Mouse (Mus musculus) MEL (cell line): ENCODE results near the gene Hacd2. TPM values are rescaled to one million over a fixed set of nuclear protein-coding genes. Genes with fewer than 3 reads are reported as not detected.

Experiments used
- DNase-seq: peaks from one replicate; pipeline ENCODE4 v3.0.0; 2011; ENCODE audit warnings: low read depth, low spot score
- H3K27ac ChIP-seq: 2 replicates; pipeline ENCODE4 v1.5.1; 2012; ENCODE audit warnings: low read depth, mild to moderate bottlenecking, control low read depth, low read length, moderate library complexity; ENCODE audit not compliant: control insufficient read depth
- H3K27me3 ChIP-seq, 2 experiments: fragments of 150-350 bp in 1 of 2; sonication (generic) in 1 of 2; 2 replicates each; pipeline ENCODE4 v1.6.1; 2012; ENCODE audit warnings: low read length in 2 of 2, mild to moderate bottlenecking in 2 of 2, improper control_type of control experiment in 1 of 2, moderate library complexity in 1 of 2; ENCODE audit not compliant: insufficient read depth in 2 of 2, control insufficient read depth in 1 of 2
- H3K36me3 ChIP-seq, 2 experiments: 2 replicates each; pipeline ENCODE4 v1.6.1; 2012 to 2014; ENCODE audit warnings: low read length in 2 of 2, improper control_type of control experiment in 1 of 2, inconsistent platforms in 1 of 2, mild to moderate bottlenecking in 1 of 2; ENCODE audit not compliant: insufficient read depth in 2 of 2, control insufficient read depth in 1 of 2
- H3K4me1 ChIP-seq, 2 experiments: fragments of 150-350 bp in 1 of 2; sonication (generic) in 1 of 2; 2 replicates each; pipeline ENCODE4 v1.6.1; 2012; ENCODE audit warnings: low read length in 2 of 2, improper control_type of control experiment in 1 of 2, mild to moderate bottlenecking in 1 of 2; ENCODE audit not compliant: insufficient read depth in 2 of 2, control insufficient read depth in 1 of 2
- H3K4me3 ChIP-seq, 2 experiments: fragments of 150-350 bp in 1 of 2; sonication (generic) in 1 of 2; 2 replicates each; pipeline ENCODE4 v1.5.1; 2012; ENCODE audit warnings: low read depth in 2 of 2, low read length in 2 of 2, mild to moderate bottlenecking in 2 of 2, moderate library complexity in 2 of 2, control low read depth in 1 of 2, improper control_type of control experiment in 1 of 2; ENCODE audit not compliant: control insufficient read depth in 1 of 2, insufficient read depth in 1 of 2
- H3K79me2 ChIP-seq: 2 replicates; pipeline ENCODE4 v1.6.1; 2012; ENCODE audit warnings: mild to moderate bottlenecking, low read length, moderate library complexity; ENCODE audit not compliant: control insufficient read depth, poor library complexity, insufficient read depth
- H3K9ac ChIP-seq: 2 replicates; pipeline ENCODE4 v1.6.1; 2012; ENCODE audit warnings: low read depth, mild to moderate bottlenecking, control low read depth, low read length, moderate library complexity; ENCODE audit not compliant: control insufficient read depth, poor library complexity, severe bottlenecking
- H3K9me3 ChIP-seq: fragments of 150-350 bp; sonication (generic); replicated peaks from 2 replicates; pipeline ENCODE4 v1.6.1; 2012; ENCODE audit warnings: mild to moderate bottlenecking, low read length, improper control_type of control experiment, moderate library complexity; ENCODE audit not compliant: insufficient read depth
- E2F4 ChIP-seq: IDR thresholded peaks from 2 replicates; pipeline ENCODE4 v1.6.1; 2011; ENCODE audit warnings: low read depth, low read length, improper control_type of control experiment, borderline replicate concordance
- EP300 ChIP-seq, 2 experiments: IDR thresholded peaks; 2 replicates each; pipeline ENCODE4 v1.6.1; 2011; ENCODE audit warnings: improper control_type of control experiment in 2 of 2, low read length in 2 of 2, low read depth in 1 of 2, mild to moderate bottlenecking in 1 of 2
- ETS1 ChIP-seq: IDR thresholded peaks from 2 replicates; pipeline ENCODE4 v1.6.1; 2012; ENCODE audit warnings: low read depth, mild to moderate bottlenecking, inconsistent platforms, low read length, improper control_type of control experiment, moderate library complexity
- GATA1 ChIP-seq: IDR thresholded peaks from 2 replicates; pipeline ENCODE4 v1.6.1; 2011; ENCODE audit warnings: low read depth, low read length, improper control_type of control experiment
- HCFC1 ChIP-seq: IDR thresholded peaks from 2 replicates; pipeline ENCODE4 v1.6.1; 2012; ENCODE audit warnings: low read depth, mild to moderate bottlenecking, inconsistent platforms, low read length, improper control_type of control experiment, moderate library complexity
- MAX ChIP-seq: IDR thresholded peaks from 2 replicates; pipeline ENCODE4 v1.6.1; 2011; ENCODE audit warnings: low read length, improper control_type of control experiment
- MAZ ChIP-seq: IDR thresholded peaks from 2 replicates; pipeline ENCODE4 v1.6.1; 2012; ENCODE audit warnings: low read depth, mild to moderate bottlenecking, inconsistent platforms, low read length, improper control_type of control experiment
- MEF2A ChIP-seq: IDR thresholded peaks from 2 replicates; pipeline ENCODE4 v1.6.1; 2014; ENCODE audit warnings: low read depth, mild to moderate bottlenecking, inconsistent platforms, low read length, improper control_type of control experiment; ENCODE audit not compliant: poor library complexity, insufficient replicate concordance, severe bottlenecking; ENCODE audit errors: extremely low read depth
- MXI1 ChIP-seq: IDR thresholded peaks from 2 replicates; pipeline ENCODE4 v1.6.1; 2011; ENCODE audit warnings: mild to moderate bottlenecking, low read depth, low read length, improper control_type of control experiment
- MYB ChIP-seq: IDR thresholded peaks from 2 replicates; pipeline ENCODE4 v1.6.1; 2011; ENCODE audit warnings: mild to moderate bottlenecking, low read depth, low read length, improper control_type of control experiment
- MYC ChIP-seq: IDR thresholded peaks from 2 replicates; pipeline ENCODE4 v1.6.1; 2011; ENCODE audit warnings: low read depth, mild to moderate bottlenecking, low read length, improper control_type of control experiment, moderate library complexity
- RAD21 ChIP-seq: IDR thresholded peaks from 2 replicates; pipeline ENCODE4 v1.6.1; 2011; ENCODE audit warnings: mild to moderate bottlenecking, low read depth, low read length, improper control_type of control experiment
- RCOR1 ChIP-seq: IDR thresholded peaks from 2 replicates; pipeline ENCODE4 v1.6.1; 2012; ENCODE audit warnings: low read depth, mild to moderate bottlenecking, inconsistent platforms, low read length, improper control_type of control experiment
- SIN3A ChIP-seq: IDR thresholded peaks from 2 replicates; pipeline ENCODE4 v1.6.1; 2012; ENCODE audit warnings: low read length, improper control_type of control experiment, inconsistent platforms
- SMC3 ChIP-seq: IDR thresholded peaks from 2 replicates; pipeline ENCODE4 v1.6.1; 2011; ENCODE audit warnings: low read depth, low read length, improper control_type of control experiment
- TAL1 ChIP-seq: IDR thresholded peaks from 2 replicates; pipeline ENCODE4 v1.6.1; 2012; ENCODE audit warnings: mild to moderate bottlenecking, inconsistent platforms, low read length, moderate library complexity, mixed read lengths
- TBP ChIP-seq: IDR thresholded peaks from 2 replicates; pipeline ENCODE4 v1.8.0; 2011; ENCODE audit warnings: low read depth, low read length, improper control_type of control experiment
- USF1 ChIP-seq: IDR thresholded peaks from 2 replicates; pipeline ENCODE4 v1.6.1; 2014; ENCODE audit warnings: low read depth, mild to moderate bottlenecking, inconsistent platforms, low read length, improper control_type of control experiment, moderate library complexity
- USF2 ChIP-seq, 2 experiments: IDR thresholded peaks; 2 replicates each; pipeline ENCODE4 v1.6.1; 2011 to 2012; ENCODE audit warnings: improper control_type of control experiment in 2 of 2, low read length in 2 of 2, borderline replicate concordance in 1 of 2, inconsistent platforms in 1 of 2, low read depth in 1 of 2, mild to moderate bottlenecking in 1 of 2; ENCODE audit not compliant: insufficient read depth in 1 of 2
- ZKSCAN1 ChIP-seq: IDR thresholded peaks from 2 replicates; pipeline ENCODE4 v1.6.1; 2012; ENCODE audit warnings: low read depth, mild to moderate bottlenecking, inconsistent platforms, low read length, improper control_type of control experiment, moderate library complexity
- polyA plus RNA-seq, 2 experiments: library from polyadenylated mRNA; stranded (reverse) in 1 of 2; unstranded in 1 of 2; fragments of >175 nt in 1 of 2; fragments of >200 nt in 1 of 2; gene quantifications; 2 replicates each; pipeline versions ENCODE4 v1.2.1 to v1.2.4; 2012; ENCODE audit warnings: low replicate concordance in 2 of 2, low read depth in 1 of 2; ENCODE audit not compliant: insufficient read length in 2 of 2, insufficient read depth in 1 of 2, missing spikeins in 1 of 2
- total RNA-seq: library from RNA; depleted of rRNA; stranded (reverse); fragments of 300-350 nt; gene quantifications from 2 replicates; pipeline ENCODE4 v1.2.3, GENCODE M21; 2012

Hacd2 gene
- total and polyA plus RNA-seq, 3 experiments, result 16.9 to 40.3 TPM; not detected in 1

GRCm38 (mm10) chr16:35040154-35040553 is 17.9 kb downstream of the Hacd2 start:
- no peak overlapping the region for H3K9ac ChIP-seq
- no peaks in the 10 kb centered on the region for H3K79me2 ChIP-seq
- TF ChIP-seq SMC3, result no peak
- no peak for TF ChIP-seq RCOR1
- TF ChIP-seq ETS1, result no peak
- H3K4me1 ChIP-seq, result no peaks in the 10 kb centered on the region
- no peak overlapping the region for H3K4me3 ChIP-seq
- H3K9me3 ChIP-seq, result no peaks in the 10 kb centered on the region
- DNase-seq, result no peak
- peaks cover 0 to 2% of the 10 kb centered on the region in 2 experiments; a peak in 1 of 4 replicates for H3K36me3 ChIP-seq
- no peaks in the 10 kb centered on the region for H3K27me3 ChIP-seq
- H3K27ac ChIP-seq, result no peak overlapping the region

- H3K27me3 ChIP-seq, result no peaks in the 10 kb centered on the region
- H3K79me2 ChIP-seq, result no peaks in the 10 kb centered on the region
- no peak overlapping the region for H3K9ac ChIP-seq
- no peak for DNase-seq
- no peaks in the 10 kb centered on the region for H3K4me1 ChIP-seq
- no peak overlapping the region for H3K4me3 ChIP-seq
- H3K27ac ChIP-seq, result no peak overlapping the region
- no peaks in the 10 kb centered on the region for H3K9me3 ChIP-seq
- H3K36me3 ChIP-seq, result peaks cover 0 to 2% of the 10 kb centered on the region in 2 experiments; a peak in 1 of 4 replicates
- TF ChIP-seq MYB, result no peak
- no peak for TF ChIP-seq MAZ
- no peak for TF ChIP-seq USF1
- no peak for TF ChIP-seq E2F4
- TF ChIP-seq SIN3A, result no peak
- no peak for TF ChIP-seq EP300 (IDR thresholded peaks at IDR 0.05; ENCODE audit: low read depth in 1 of 2, low read length in 2 of 2)
- TF ChIP-seq HCFC1, result no peak
- no peak for TF ChIP-seq MEF2A
- no peak for TF ChIP-seq TAL1
- TF ChIP-seq RAD21, result no peak
- TF ChIP-seq, all 39 proteins: peak for 0
Observed at GRCm38 (mm10) chr16:35041001-35041400, 18.8 kb downstream of the Hacd2 start.

DNA sequence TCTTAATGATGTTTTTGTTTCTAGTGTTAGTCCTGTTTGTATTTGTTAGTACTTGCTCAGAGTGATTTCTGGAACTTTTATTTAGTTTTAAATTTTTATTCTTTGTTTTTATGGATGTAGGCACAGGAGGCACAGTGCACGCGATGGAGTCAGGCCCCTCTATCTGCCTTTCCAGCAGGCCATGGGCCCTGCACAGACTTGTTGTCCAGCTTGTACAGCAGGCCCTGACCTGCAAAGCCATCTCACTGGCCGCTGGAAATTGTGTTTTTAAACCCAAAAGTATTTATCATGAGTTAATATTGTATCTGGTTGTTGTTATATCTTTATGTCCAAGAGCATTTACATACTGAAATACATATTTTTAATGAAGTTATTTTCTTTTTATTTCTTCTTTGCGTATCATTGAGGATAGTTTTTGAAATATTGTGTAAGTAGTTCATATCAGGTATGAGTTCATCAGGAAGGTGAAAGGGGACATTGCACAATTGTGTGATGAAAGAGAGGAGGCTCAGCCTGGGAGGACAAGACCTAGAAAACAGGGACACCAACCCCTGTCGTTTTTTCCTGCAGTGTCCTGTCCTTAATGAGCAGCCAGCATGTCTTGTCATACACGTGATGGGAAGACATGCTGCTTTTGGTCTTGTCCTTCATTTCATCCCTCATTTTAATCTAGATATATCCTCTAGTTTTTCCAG is 24.0 kb downstream of the Hacd2 start:
- no peak overlapping the region for H3K4me3 ChIP-seq
- H3K9ac ChIP-seq, result no peak overlapping the region
- DNase-seq, result no peak
- H3K27me3 ChIP-seq, result no peaks in the 10 kb centered on the region
- no peaks in the 10 kb centered on the region for H3K79me2 ChIP-seq
- H3K9me3 ChIP-seq, result no peaks in the 10 kb centered on the region
- no peak overlapping the region for H3K27ac ChIP-seq
- no peaks in the 10 kb centered on the region; a peak in 1 of 4 replicates for H3K36me3 ChIP-seq
- TF ChIP-seq TBP (no peak), GATA1 (no peak), MXI1 (no peak), MAX (no peak), USF2 (IDR thresholded peaks at IDR 0.05; ENCODE audit: borderline replicate concordance in 1 of 2, insufficient read depth in 1 of 2, low read depth in 1 of 2, low read length in 2 of 2) (no peak), HCFC1 (no peak), ZKSCAN1 (no peak), MYC (no peak)
- H3K4me1 ChIP-seq, result no peaks in the 10 kb centered on the region
